Mouse (Mus musculus) CD4-positive, CD25-positive, alpha-beta regulatory T cell, adult 2 months (primary cell): ENCODE data around the gene Krt84.
A peak's percentile ranks its signal among the peaks of the same experiment; 100 is the strongest.
"Not testable (repeated sequence)": the region's sequence is repeated elsewhere in the genome, so short reads cannot be mapped to it uniquely, and the experiment has no call there.

Experiments used
- DNase-seq: peaks from one replicate; pipeline ENCODE4 v3.0.0-alpha.2; 2012; ENCODE audit warnings: low read depth, low spot score

Gene Krt84

DNA sequence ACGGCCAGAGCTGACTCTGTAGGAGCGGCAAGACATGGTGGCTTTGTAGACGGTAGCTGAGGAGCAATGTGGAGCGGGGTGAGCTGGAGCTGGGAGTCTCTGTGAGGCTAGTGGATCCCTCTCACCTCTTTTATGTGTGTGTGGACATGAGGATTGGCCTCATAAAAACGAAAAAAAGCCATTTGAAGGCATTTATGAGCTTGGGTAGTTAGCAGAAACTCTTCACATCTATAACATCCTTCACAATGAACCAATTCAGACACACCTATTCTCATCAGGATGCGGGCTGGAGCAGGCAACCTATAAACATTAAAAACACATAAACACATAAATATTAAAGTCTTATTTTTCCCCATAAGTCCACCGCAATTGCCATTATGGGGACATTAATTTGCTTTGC is at the start of gene Krt84:
Gene Krt84 (minus strand): TSS at position 101 of the 400 bp plus-strand sequence.
- no peak for DNase-seq

DNA sequence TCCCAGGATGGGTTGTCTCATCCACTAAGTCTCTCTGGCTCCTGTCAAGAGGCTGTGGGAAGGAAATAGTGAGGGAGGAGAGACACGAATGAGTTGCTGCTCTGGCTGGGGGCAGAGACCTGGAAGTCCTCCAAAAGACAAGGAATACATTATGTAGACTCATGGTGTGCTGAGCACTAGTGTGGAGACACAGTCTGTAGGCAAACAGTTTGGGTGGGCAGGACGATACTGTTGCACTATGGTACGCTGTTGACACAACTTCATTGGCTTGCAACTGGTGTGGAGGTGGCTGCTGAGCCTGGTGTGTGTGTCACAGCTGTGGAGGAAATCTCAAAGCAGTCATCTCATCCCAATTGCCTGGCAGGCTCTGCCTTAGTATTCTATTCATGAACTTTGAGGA is 49.1 kb upstream of the Krt84 start:
- DNase-seq = no peak

DNA sequence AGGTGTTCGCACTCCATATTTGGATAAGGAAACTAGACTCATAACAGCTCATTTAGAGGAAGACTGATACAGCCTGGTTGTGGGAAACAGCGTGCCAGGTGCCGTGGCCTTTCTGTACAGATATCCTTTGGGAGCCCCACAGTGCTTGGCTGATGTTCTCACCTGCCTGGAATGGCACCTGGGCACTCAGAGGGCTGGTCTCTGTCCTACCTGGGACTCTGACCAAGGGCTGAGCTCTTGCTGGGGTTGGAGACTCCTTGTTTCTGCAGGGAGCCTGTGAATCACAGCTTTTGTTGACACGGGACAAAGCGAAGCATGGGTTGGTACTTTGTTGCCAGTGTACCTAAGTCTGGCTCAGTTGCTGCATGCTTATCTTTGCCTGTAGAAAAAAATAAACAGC is 42.9 kb upstream of the Krt84 start:
- no peak for DNase-seq

DNA sequence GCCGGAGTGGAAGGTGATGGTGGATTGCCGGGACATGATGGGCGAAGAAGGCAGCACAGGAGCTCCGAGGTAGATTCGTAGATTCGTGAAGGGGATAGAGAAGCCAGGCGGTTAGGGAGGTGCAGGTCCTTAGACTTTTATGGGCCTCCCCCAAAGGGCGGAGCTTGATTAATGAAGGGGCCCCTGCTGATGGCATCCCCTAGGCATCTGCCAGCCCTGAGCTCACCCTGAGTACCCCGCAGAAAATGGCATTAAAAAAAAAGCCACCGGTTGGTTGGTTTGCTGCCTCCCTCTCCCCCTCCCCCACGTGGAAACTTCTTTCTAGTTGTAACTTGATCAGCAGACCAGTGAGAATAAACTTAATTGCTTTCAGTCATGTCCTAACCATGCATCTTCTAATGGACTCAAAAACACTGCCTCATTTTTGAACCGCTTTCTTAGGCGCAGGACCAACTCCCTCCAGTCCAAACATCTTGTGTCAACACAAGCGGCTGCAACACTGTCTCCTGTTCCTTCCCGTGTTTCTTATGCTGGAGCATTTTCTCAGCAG is 41.3 kb upstream of the Krt84 start, which contains the start of gene Krt75:
Gene Krt75 (minus strand): TSS at position 109 of the 550 bp plus-strand sequence.
- no peak for DNase-seq

DNA sequence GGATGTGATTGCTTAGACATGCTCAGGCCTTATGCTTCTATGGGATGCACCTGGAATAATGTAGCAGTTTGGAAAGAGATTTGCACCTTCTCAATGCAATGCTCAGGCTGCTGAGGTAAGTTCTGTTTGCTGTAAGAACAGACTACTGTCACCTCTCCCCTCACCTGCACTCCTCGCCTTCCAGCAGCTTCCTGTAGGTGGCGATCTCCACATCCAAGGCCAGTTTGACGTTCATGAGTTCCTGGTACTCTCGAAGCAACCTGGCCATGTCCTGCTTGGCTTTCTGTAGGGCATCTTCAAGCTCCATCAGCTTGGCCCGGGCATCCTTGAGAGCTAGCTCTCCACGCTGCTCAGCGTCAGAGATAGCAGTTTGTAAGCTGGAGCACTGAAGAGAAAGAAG is 35.2 kb upstream of the Krt84 start:
- DNase-seq = peak; percentile 19

DNA sequence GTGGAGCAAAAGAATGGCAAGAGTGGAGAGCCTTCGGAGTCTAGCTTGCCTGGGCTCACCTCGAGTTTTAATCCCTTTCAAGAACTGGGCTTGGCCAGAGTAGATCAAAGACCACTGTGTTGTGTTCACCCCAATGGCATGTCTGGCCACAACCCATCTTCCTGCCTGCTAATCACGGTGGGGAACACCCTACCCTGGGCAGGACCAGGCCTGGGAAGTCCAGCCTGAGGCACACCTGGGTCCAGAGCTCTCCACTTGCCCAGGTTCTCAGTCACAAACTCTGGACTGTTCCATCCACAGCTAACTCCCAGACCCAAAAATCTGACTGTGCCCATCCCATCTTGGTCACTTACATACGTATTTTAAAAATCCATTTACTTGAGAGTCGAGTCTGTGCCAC is 30.2 kb upstream of the Krt84 start, which contains the start of gene Krt90:
Gene Krt90 (minus strand): TSS at position 101 of the 400 bp plus-strand sequence.
- DNase-seq = no peak

DNA sequence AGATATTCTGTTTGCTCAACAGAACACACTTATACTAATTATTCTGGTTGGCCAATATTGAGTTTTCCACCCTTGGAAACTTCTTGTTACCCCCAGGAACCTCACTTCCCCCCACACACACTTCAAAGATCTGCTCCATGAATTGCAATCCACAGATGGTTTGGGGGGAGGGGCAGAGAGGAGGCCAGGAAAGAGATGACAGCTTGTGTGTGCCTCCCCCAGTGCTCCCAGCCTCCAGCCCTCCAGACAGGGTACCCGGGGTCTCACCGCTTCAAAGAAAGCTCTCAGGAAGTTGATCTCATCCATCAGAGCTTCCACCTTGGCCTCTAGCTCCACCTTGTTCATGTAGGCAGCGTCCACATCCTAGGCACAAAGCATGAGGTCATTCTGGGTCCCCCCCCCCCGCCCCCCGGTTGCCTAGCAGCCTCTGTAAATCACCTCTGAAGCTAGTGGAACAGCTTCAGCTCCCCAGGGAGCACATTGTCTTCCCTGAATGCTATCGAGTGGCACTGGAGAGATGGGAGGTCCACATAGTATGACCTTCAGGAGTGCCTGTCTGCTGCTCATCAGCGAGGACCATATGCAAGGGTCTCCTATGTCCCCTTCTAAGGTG is 25.5 kb upstream of the Krt84 start:
- no peak for DNase-seq

DNA sequence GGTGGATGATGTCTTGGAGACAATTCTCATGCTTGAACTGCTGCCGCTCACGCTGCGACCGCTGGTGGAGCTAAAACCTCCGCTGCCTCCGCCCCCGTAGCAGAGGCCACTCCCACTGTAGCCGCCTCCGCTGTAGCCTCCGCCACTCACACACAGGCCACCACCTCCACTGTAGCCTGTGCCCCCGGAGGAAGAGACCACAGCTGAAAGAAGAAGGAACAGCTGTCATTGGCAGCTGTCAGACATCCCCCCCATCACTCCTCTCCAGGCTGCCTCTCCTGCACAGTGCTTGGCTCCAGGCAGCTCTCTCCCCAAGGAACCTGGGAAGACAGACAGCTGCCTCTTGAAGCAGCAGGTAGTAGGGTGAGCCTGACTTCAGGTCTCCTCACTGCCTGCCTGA is 20.5 kb upstream of the Krt84 start:
- DNase-seq = no peak

DNA sequence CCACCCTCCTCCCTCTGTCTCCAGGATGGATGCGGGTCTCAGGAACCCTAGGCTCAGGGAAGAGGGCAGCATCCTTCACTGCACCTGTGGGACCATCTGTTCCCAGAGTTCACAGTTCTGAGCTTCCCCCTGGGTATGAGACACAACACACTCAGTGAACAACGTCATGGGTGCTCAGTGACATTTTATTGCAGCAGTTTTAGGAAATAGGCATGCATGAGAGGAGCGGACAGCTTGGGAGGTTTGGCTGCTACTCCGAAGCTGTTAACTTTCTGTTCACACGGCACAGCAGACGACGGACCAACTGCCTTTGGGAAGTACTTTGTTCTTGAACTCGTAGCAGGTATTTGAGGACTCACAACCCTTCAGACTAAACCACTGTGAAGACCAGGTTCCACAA is 19.6 kb upstream of the Krt84 start:
- no peak for DNase-seq

DNA sequence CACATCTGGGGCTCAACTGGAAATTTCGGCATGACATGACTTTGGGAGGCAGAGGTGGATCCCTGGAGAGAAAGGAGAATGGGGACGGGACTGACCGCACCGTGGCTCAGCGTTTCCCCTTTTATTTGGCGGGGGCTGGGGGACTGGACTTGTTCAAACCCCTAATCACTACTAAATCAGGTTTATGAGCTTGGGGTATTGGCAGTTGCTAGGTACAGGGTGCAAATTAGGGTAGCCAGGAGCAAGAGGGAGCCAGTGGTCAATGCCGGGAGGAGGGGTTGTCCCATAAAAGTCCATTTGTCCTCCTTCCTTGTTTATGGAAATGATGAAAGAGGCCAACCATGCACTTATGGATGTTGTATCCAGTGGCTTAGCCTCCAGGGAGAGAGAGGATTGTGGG is 17.9 kb upstream of the Krt84 start, which contains the start of gene Krt82:
Gene Krt82 (minus strand): TSS at position 101 of the 400 bp plus-strand sequence.
- DNase-seq = no peak

DNA sequence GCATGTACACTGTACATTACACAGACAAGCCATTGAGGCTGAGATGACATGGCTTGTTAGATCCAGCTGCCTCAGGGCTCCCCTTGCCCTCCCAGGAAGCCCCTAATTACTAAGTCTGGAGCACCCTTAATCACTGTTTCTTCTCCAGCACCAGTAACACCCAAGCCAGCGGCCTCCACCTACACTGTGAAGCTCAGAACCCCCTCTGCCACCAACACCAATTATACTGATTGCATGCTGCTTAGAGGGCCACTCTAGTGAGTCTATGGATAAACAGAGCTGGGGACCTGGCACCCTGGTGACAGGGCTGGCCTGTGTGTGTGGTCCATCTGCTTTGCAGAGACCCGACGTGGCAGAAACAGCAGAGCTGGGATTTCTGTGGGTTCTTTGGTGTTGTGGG is 11.9 kb upstream of the Krt84 start:
- no peak for DNase-seq

DNA sequence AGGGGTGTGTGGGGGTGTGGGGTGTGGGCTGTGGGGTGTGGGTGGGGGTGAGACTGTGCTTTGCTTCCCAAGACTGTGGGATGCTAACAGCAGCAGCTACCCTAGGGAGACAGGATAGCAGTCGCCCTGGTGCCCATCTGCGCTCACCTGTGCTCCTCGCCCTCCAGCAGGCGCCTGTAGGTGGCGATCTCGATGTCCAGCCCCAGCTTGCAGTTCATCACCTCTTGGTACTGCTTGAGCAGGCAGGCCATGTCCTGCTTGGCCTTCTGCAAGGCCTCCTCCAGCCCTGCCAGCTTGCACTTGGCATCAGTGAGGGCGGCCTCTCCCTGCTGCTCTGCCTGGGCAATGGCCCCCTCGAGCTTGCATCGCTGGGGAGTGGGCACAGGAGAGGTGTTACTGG is 9.9 kb upstream of the Krt84 start:
- DNase-seq = peak; percentile 3

DNA sequence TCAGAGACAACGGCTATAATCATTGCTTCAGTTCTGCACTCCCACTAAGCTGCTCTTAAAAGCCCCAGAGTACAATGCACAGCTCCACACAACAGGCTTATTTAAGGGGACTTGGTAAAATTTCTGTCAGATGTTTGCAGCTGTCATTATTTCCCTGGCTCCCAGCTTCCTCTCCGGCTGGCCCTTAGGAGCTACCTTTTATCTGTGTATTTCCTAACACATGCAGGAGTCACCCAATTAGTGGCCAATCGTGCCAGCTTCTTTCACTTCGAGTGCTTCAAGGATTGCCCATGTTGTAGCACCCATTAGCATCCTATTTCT is 5.9 kb upstream of the Krt84 start:
- DNase-seq = no peak

DNA sequence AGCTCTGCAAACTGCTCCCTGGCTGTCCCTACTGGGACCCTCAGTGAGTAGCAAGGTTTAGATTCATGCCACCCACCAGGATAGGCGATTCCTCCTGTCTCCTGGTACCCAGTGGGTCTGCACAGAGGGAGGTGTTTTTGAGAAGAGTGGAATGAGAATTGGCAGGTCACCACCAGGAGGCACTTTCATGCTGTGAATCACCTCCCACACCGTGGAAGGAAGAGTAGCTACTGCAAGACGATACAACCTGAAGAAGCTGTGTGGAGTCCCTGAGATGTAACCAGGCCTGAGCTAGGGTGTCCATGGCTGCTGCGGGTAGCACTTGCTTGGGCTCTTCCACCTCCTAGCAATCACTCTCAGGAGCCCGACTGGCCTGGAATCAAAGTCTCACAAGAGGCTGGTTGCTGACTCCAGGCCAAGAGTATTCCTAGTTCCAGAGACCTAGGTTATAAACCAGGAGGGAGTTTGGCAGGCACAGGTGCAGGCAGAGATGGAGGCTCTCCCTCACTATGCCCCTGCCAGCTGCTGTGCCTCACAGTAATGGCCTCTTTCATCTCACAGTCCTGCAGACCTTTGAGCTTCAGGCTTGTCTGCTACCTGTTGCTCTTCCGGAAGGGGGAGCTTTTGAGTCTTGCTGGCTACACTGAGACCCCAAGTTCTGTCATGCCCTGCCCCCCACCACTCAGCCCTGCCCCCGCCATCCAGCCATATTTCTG is 5.4 kb upstream of the Krt84 start:
- peak; percentile 3 for DNase-seq

DNA sequence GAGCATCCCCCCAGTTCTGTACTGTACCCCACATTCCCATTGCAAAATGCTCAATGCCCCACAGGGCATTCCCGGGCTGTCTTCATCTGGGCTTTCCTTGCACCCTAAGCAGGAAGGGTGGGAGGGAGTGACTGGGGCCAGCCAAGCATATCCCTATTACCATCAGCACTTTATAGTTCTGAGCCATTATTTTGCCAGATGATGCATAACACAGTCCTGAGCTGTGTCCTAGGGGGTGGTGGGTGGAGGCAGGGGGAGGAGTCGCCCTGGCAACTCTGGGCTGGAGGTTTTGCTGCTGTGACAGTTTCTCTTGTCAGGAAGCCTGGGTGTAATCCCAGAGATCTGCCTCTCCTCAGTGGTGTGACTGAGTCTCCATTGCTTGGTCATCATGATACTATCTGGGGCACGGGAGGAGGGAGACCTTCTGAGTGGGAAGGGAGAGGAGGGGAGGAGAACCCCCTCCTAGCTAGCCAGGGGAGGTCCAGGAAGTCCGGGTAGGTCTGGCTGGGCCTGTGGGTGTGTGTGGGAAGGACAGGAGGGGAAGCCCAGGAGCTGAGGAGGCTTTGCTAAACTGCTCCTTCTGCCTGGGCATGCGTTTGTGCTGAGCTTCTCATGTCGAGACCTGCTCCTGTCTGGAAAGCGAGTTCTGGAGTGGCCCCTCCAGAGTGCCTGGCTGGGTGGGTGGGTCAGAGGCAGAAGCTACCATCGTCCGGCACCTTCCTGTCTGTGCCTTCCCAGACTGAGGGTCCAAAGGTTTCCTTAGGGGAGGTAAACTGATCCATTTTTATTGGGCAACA is 3.6 kb upstream of the Krt84 start:
- DNase-seq = no peak

DNA sequence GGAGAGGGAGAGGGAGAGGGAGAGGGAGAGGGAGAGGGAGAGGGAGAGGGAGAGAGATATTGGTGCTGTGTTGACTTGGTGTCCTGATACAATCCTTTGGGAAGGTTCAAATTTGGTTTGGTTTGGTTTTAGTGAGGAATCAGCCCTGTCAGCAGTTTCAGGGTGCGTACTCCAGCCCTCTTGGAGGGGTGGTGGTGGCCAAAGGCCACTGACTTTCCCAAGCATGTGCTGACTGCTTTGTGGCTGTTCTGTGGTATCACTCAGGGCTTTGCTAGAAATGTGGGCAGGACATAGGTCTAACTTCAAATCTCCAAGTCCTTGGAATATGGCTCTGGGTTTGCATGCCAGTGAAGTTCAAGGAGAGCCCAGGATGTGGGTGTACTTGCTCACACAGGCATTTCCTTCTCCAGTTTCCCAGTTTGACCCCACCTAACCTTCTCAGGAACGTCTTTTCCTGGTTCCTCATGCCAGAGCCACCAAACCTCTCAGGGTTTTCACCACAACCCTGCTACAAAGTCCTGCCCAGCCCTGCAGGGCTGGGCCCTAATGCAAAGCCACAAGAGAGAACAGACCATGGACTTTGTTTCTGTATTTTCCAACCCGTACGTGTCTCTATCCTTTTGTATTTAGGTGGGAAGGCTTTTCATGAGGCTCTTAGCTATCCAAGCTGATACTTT is 9.9 kb downstream of the Krt84 start:
- DNase-seq = no peak

DNA sequence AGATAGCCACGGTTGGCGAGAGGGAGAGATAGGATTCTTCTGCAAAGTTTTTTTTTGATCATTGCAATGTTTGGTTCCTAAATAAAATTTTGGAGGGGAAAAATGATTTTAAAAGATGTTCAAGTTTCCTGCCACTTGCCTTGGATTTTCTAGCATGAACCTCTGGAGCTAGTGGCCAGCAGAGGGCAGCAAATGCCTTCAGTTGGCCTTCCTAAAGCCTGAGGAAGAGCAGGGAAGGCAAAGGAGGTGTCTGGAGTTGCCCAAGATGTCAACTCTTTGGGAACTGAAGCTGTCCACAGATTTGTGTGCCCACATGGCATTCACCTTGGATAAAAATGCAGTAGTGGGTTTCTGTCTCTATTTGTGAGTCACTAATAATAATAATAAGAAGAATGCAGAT is 12.8 kb downstream of the Krt84 start:
- DNase-seq = peak; percentile 65

DNA sequence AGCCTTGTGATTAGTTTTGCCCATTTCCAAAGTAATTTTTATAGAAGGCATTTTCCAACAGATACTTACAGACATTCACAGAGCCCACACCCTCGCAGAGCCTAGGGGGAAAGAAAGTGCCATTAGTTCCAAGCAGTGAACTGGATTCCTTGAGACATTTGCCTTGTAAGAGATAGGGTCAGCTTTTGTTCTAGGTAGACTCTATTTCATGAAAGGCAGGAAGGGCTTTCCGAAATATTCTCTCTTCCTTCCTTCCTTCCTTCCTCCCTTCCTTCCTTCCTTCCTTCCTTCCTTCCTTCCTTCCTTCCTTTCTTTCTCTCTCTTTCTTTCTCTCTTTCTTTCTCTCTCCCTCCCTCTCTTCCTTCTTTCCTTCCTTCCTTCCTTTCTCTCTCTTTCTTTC is 15.5 kb downstream of the Krt84 start, which contains the start of gene Gm49425:
Gene Gm49425 (minus strand): TSS at position 101 of the 400 bp plus-strand sequence.
- DNase-seq = not testable (repeated sequence)

DNA sequence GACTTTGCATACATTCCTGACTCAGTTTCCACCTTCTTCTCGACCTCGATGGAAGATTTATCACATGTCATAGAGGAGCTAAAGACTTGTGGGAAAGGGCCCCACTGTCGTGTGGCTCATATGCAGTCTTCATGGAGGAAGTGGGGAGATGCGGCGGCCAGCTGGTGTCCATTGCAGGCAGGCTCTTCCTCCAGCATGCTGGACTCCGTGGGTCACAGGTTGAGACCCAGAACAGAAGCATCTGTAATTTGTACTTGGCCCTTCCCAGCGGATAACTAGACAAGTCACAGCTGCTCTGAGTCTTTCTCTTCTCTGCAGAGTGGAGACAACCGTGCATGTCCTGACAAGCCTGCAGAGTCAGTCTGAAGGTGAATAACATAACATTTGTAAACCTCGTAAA is 24.4 kb downstream of the Krt84 start:
- no peak for DNase-seq

DNA sequence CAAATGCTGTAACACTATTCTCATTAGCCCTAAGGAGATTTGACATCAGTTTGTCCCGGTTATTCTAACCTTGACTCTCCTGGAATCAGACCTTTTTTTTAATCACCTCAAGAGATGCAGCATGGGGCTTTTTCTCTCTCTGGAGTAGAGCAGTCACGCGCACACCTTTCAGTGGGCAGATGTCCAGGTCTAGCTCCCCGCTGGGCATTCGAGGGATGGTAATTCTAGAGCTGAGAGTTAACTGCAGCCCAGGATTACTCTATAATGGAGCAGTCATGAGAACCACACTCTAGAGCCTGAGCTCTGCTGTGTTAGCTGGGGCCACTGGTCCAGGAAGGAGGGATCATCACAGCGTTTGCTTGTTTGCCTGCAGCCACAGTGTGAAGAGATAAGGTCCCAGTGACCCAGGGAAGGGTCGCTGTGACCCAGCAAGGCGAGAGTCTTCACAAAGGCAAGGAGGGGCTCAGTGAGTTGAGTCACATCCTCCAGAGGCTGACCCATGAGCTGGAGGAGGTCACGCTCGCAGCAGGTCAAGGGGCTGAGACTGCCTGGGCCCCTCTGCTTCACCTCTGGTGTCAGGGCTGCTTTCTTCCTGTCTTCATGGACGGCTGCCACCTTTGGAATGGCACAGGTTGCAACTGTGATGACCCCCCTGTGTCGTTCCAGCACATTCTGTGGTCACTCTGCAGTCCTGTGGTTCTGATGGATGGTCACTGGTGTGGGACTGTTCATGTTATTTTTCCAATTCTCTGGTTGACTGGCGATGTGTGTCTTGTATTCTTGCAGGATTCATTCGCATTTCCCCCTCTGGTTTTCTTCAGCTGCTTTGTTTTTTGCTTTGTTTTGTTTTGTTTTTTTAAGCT is 25.5 kb downstream of the Krt84 start:
- DNase-seq = no peak

DNA sequence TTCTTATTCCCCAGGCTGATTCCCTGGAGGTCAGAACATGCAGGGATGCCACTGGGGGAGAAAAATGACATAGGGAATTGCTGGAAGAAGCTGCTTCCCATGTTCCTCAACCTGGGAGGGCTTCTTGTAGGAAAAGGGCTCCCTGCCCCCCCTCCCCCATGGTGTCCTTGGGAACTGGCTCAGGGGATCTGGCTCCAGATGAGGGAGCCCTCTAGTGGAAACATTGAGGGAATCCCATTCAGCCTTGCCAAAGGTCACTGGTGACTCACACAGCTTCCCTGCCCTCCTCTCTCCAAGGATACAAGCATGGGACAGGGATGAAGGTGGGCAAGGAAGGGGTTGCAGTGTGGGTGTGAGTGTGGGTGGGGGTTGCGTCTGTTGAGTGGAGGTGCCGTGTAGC is 35.4 kb downstream of the Krt84 start:
- DNase-seq = no peak
